Mouse (Mus musculus) intestine, postnatal 0 days (tissue): ENCODE measurements around the gene Pde10a. TPM values are rescaled to one million over a fixed set of nuclear protein-coding genes. Genes with fewer than 3 reads are reported as not detected.
"Not testable (repeated sequence)": the region's sequence is repeated elsewhere in the genome, so short reads cannot be mapped to it uniquely, and the experiment has no call there.

Experiments used
- ATAC-seq: fragments of 200-750 bp; cut with Nextera tagmentation; 2 replicates; pipeline ENCODE4 v1.8.0; 2017; ENCODE audit warnings: mild to moderate bottlenecking, moderate TSS enrichment, moderate library complexity
- H3K27ac ChIP-seq: fragments of 300-500 bp; sonication (generic); 2 replicates; pipeline ENCODE4 v1.5.1; 2014; ENCODE audit warnings: mild to moderate bottlenecking, low read depth, low read length, moderate library complexity
- H3K27me3 ChIP-seq: fragments of 300-500 bp; sonication (generic); replicated peaks from 2 replicates; pipeline ENCODE4 v1.6.1; 2014; ENCODE audit warnings: low read length, mixed read lengths; ENCODE audit not compliant: control insufficient read depth, insufficient read depth
- H3K36me3 ChIP-seq: fragments of 300-500 bp; sonication (generic); 2 replicates; pipeline ENCODE4 v1.6.1; 2014; ENCODE audit warnings: mild to moderate bottlenecking, moderate library complexity; ENCODE audit not compliant: control insufficient read depth, insufficient read depth
- H3K4me1 ChIP-seq: fragments of 300-500 bp; sonication (generic); replicated peaks from 2 replicates; pipeline ENCODE4 v1.6.1; 2014; ENCODE audit warnings: antibody characterized with exemption, low read length, mixed read lengths; ENCODE audit not compliant: control insufficient read depth, insufficient read depth
- H3K4me2 ChIP-seq: fragments of 300-500 bp; sonication (generic); replicated peaks from 2 replicates; pipeline ENCODE4 v1.6.1; 2014; ENCODE audit warnings: low read depth, mild to moderate bottlenecking, moderate library complexity
- H3K4me3 ChIP-seq: fragments of 300-500 bp; sonication (generic); 2 replicates; pipeline ENCODE4 v1.5.1; 2014; ENCODE audit warnings: low read depth, low read length
- H3K9ac ChIP-seq: fragments of 300-500 bp; sonication (generic); 2 replicates; pipeline ENCODE4 v1.6.1; 2014; ENCODE audit warnings: mild to moderate bottlenecking, low read depth, low read length
- H3K9me3 ChIP-seq: fragments of 300-500 bp; sonication (generic); 2 replicates; pipeline ENCODE4 v1.6.1; 2016; ENCODE audit warnings: mixed run types; ENCODE audit not compliant: control insufficient read depth
- CTCF ChIP-seq: sonication (generic); IDR thresholded peaks from 2 replicates; pipeline ENCODE4 v1.5.1; 2016; ENCODE audit warnings: low read depth, mild to moderate bottlenecking, control low read depth, antibody characterized with exemption, moderate library complexity
- WGBS: fragments of 180-500 bp; shearing (Covaris S2); extraction: QIAGEN DNeasy Blood & Tissue Kit; methylation state at CpG from one replicate; pipeline ENCODE4 v1.1.7; 2014; 5-methylcytosine and 5-hydroxymethylcytosine counted together
- polyA plus RNA-seq: library from polyadenylated mRNA; unstranded; fragments of >200 nt; fragmentation: Nextera tagmentation; extraction: Ambion mirVana; gene quantifications from 2 replicates; pipeline ENCODE4 v1.2.1, GENCODE M21; 2015

Pde10a gene
- polyA plus RNA-seq, 1 experiment from 2014 or later = 0.47 TPM

- Histone ChIP-seq H3K4me2 (no peak overlapping the region), H3K36me3 (no peaks in the 10 kb centered on the region), H3K4me3 (no peak overlapping the region), H3K9ac (no peak overlapping the region), H3K9me3 (0 out of 2 replicates have a peak, but pooled peaks cover 2% of the 10 kb centered on the region), H3K4me1 (no peaks in the 10 kb centered on the region), H3K27ac (no peak overlapping the region), H3K27me3 (no peaks in the 10 kb centered on the region)
- 66% methylated on average over 3 of the region's 3 CpGs for WGBS
- no peak for ATAC-seq
- no peak for TF ChIP-seq CTCF
These were observed 173.6 kb downstream of the Pde10a start for GRCm38 (mm10) chr17:8698793-8699192.

DNA sequence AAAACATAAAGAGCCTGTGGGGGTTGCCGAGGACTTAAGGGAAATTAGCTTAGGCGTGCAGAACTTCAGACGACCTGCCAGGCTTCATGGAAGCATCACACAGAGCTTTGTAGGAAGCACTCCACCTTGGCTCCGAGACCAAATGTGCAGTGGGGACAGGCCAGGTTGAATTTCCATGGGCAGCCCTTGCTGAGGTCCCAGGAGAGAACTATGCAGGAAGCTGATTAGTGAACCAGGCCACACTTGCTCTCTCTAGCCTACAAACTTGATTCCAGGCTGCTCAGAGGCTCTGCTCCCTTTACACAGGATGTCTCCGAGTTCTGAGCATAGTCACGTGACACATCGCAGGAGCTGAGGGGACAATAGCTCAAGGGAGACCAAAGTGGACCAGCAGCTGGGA, 175.9 kb downstream of the Pde10a start:
- Histone ChIP-seq H3K27me3 (no peaks in the 10 kb centered on the region), H3K9me3 (0 out of 2 replicates have a peak, but pooled peaks cover 2% of the 10 kb centered on the region), H3K36me3 (no peaks in the 10 kb centered on the region), H3K4me1 (no peaks in the 10 kb centered on the region), H3K4me3 (no peak overlapping the region), H3K4me2 (no peak overlapping the region), H3K27ac (no peak overlapping the region), H3K9ac (no peak overlapping the region)
- no peak for TF ChIP-seq CTCF
- ATAC-seq = no peak
- 75% methylated on average over 7 of the region's 7 CpGs for WGBS

- H3K27me3 ChIP-seq = no peaks in the 10 kb centered on the region
- WGBS = 93% methylated on average over 5 of the region's 5 CpGs
- no peaks in the 10 kb centered on the region for H3K36me3 ChIP-seq
These were observed 177.3 kb downstream of the Pde10a start for GRCm38 (mm10) chr17:8702503-8702902.

DNA sequence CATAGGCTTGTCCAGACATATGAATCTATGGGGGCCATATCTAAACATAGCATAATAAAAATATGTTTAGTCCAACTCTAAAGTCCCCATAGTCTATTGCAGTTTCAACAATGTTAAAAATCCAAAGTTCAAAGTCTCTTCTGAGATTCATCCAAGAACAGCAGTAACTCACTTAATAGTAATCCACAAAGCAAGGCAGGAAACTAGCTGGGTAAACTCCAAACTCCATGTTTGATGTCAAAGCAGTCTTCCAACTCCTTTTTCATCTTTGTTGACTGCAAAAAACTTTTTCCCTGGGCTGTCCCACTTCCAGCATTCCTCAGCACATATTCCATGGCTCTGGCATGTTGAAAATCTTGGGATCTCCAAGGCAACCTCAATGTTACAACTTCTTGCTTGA, 182.8 kb downstream of the Pde10a start:
- no peak overlapping the region for H3K4me2 ChIP-seq
- H3K4me1 ChIP-seq = no peaks in the 10 kb centered on the region
- TF ChIP-seq CTCF = no peak
- no peak overlapping the region for H3K9ac ChIP-seq
- no peak for ATAC-seq
- no peaks in the 10 kb centered on the region for H3K36me3 ChIP-seq
- H3K4me3 ChIP-seq = no peak overlapping the region
- no peaks in the 10 kb centered on the region for H3K9me3 ChIP-seq
- H3K27ac ChIP-seq = no peak overlapping the region
- no peaks in the 10 kb centered on the region for H3K27me3 ChIP-seq

More at GRCm38 (mm10) chr17:8702503-8702902, 177.3 kb downstream of the Pde10a start:
- no peak for ATAC-seq
- H3K27ac ChIP-seq = no peak overlapping the region
- no peak overlapping the region for H3K4me2 ChIP-seq
- H3K4me3 ChIP-seq = no peak overlapping the region
- no peak for TF ChIP-seq CTCF
- no peak overlapping the region for H3K9ac ChIP-seq
- no peaks in the 10 kb centered on the region for H3K9me3 ChIP-seq
- H3K4me1 ChIP-seq = no peaks in the 10 kb centered on the region

DNA sequence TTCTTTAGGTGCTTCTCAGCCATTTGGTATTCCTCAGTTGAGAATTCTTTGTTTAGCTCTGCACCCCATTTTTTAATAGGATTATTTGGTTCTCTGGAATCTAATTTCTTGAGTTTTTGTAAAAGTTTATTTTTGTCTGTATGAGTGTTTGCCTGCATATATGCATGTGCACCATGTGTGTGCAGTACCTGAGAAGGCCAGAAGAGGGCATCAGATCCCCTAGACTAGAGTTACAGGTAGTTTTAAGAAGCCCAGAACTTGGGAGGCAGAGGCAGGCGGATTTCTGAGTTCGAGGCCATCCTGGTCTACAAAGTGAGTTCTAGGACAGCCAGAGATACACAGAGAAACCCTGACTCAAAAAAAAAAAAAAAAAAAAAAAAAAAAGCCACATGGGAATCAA, 187.6 kb downstream of the Pde10a start:
- not testable (repeated sequence) for H3K27me3 ChIP-seq, H3K4me3 ChIP-seq, ATAC-seq, H3K9me3 ChIP-seq, H3K4me2 ChIP-seq, H3K4me1 ChIP-seq, H3K36me3 ChIP-seq, H3K9ac ChIP-seq, H3K27ac ChIP-seq
- WGBS = 85% methylated on average over 2 of the region's 2 CpGs
- TF ChIP-seq CTCF = 0 out of 2 replicates have a peak, but pooled peaks have one; percentile 9

GRCm38 (mm10) chr17:8720961-8721360, 195.8 kb downstream of the Pde10a start:
- no peak overlapping the region for H3K9ac ChIP-seq
- no peak overlapping the region for H3K4me2 ChIP-seq
- no peaks in the 10 kb centered on the region for H3K36me3 ChIP-seq
- WGBS = 82% methylated on average over 10 of the region's 10 CpGs
- no peaks in the 10 kb centered on the region for H3K27me3 ChIP-seq
- H3K27ac ChIP-seq = no peak overlapping the region
- ATAC-seq = no peak
- no peak overlapping the region for H3K4me3 ChIP-seq
- no peaks in the 10 kb centered on the region for H3K9me3 ChIP-seq
- H3K4me1 ChIP-seq = no peaks in the 10 kb centered on the region
- TF ChIP-seq CTCF = no peak

DNA sequence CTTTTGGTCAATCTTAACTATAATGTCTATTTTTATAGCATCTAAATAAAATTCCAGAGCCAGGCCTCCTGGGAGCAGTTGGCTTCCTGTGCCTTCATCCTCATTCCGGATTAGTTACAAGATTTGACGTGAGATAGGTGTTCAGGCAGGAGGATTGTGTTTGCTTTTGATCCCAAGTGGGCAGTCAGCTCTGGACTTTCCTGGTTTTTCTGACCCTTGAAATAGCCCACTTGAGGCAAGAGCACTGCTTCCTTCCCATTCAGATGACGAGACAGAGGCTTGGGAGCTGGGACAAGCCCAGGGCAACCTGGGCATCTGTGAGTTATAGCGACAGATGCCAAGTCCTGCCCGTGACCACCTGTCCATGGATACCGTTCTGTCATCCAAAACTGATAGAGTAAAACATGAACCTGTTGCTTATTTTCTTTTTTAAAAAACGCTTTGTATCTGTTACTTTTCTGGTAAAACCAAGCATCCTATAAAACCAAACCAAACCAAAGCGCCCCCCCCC, 199.3 kb downstream of the Pde10a start:
- Histone ChIP-seq H3K9me3 (no peaks in the 10 kb centered on the region), H3K4me3 (no peak overlapping the region), H3K27ac (no peak overlapping the region), H3K27me3 (no peaks in the 10 kb centered on the region), H3K4me1 (no peaks in the 10 kb centered on the region), H3K4me2 (no peak overlapping the region), H3K9ac (no peak overlapping the region), H3K36me3 (no peaks in the 10 kb centered on the region)
- no peak for ATAC-seq
- TF ChIP-seq CTCF = no peak
- WGBS = 81% methylated on average over 8 of the region's 8 CpGs
